In the genomic region with DNA sequence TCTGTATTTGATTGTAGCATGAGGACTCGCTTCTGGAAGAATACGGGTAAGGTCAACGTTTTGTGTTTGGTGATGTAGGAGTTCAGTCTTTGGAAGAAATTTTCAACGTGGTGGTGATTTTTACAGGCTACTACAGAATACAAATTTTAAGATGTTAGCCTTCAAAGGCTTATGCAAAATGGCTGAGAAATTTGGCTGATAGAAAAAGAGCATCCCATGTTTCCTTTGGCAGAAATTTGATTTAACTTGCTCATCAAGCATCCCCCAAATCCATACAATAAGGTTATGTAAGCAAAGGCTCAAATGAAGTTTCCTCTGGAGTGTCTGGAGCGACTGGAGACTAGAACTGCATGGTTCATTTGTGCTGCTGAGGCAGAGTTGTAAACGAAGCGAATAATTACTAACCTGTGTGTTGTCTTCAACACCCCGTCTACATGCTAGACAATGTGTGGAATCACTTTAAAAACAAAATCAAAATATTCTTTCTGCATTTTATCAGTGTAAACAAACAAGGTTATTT, we compare ENCODE assay signal across 8 mouse cellular contexts. TPM values are rescaled to one million over a fixed set of nuclear protein-coding genes. Genes with fewer than 3 reads are reported as not detected.
A peak's percentile ranks its signal among the peaks of the same experiment; 100 is the strongest.
DNase-seq lines count a peak whose midpoint lies in the region; ATAC-seq and TF ChIP-seq lines count a peak whose summit lies in the region.

No protein-coding gene starts in this region.

- WGBS in cerebellum, adult 2 months, result 10% methylated on average over 8 of the region's 8 CpGs
- 56% methylated on average over 8 of the region's 8 CpGs for WGBS in liver, embryonic 12.5 days (ENCODE audit: insufficient replicate concordance)

- no peaks in the 10 kb centered on the region; the same call in 1 of the 2 replicates for H3K4me1 ChIP-seq in cerebellum, adult 2 months (ENCODE audit: control insufficient read depth, insufficient read depth, low read length)
- H3K4me1 ChIP-seq in megakaryocyte, embryonic 14.5 days, result peaks cover 51% of the 10 kb centered on the region
- peaks cover 53% of the 10 kb centered on the region for H3K4me1 ChIP-seq in liver, embryonic 12.5 days

- H3K27ac ChIP-seq in cerebellum, adult 2 months (ENCODE audit: insufficient read depth, low read length), result no peak overlapping the region
- peak overlapping the region; percentile 40; the same call in 1 of the 2 replicates for H3K27ac ChIP-seq in liver, embryonic 12.5 days

- H3K36me3 ChIP-seq in megakaryocyte, embryonic 14.5 days (replicated peaks; ENCODE audit: low read length), result no peaks in the 10 kb centered on the region
- H3K36me3 ChIP-seq in liver, embryonic 12.5 days, result no peaks in the 10 kb centered on the region

- DNase-seq in cerebellum, adult 2 months, result no peak
- DNase-seq in urinary bladder, postnatal 36 days (ENCODE audit: low spot score in 2 of 2), result no peak
- no peak for DNase-seq in cerebellum, postnatal 4 days (ENCODE audit: low spot score in 2 of 2)
- no peak for DNase-seq in gastrocnemius, adult 8-10 months (ENCODE audit: low spot score in 2 of 2)

- H3K4me3 ChIP-seq in cerebellum, adult 2 months (replicated peaks; ENCODE audit: insufficient read depth, low read depth, low read length), result peak overlapping the region; percentile 91
- H3K4me3 ChIP-seq in megakaryocyte, embryonic 14.5 days (replicated peaks), result peak overlapping the region; percentile 98
- peak overlapping the region; percentile 76 for H3K4me3 ChIP-seq in liver, embryonic 12.5 days

- H3K27me3 ChIP-seq in cerebellum, adult 2 months (ENCODE audit: control insufficient read depth, insufficient read depth, low read length), result no peaks in the 10 kb centered on the region
- H3K27me3 ChIP-seq in megakaryocyte, embryonic 14.5 days (replicated peaks), result no peaks in the 10 kb centered on the region
- H3K27me3 ChIP-seq in liver, embryonic 12.5 days (replicated peaks), result no peaks in the 10 kb centered on the region

- peak overlapping the region; percentile 86 for H3K9ac ChIP-seq in liver, embryonic 12.5 days

- no peaks in the 10 kb centered on the region for H3K9me3 ChIP-seq in megakaryocyte, embryonic 14.5 days
- H3K9me3 ChIP-seq in liver, embryonic 12.5 days (replicated peaks), result no peaks in the 10 kb centered on the region

- H3K4me2 ChIP-seq in liver, embryonic 12.5 days, result peak overlapping the region; percentile 95

- ATAC-seq in cerebellum, adult (ENCODE audit: insufficient number of reproducible peaks, low FRiP score, low TSS enrichment), result no peak
- no peak for ATAC-seq in megakaryocyte, adult 5-6 weeks (ENCODE audit: poor library complexity, severe bottlenecking)
- no peak for ATAC-seq in liver, embryonic 12.5 days

- no peak for TF ChIP-seq CTCF in cerebellum, adult 2 months (IDR thresholded peaks at IDR 0.05; ENCODE audit: borderline replicate concordance, insufficient read depth, low read depth, low read length)

- no peak for TF ChIP-seq POLR2A in cerebellum, adult 2 months (IDR thresholded peaks at IDR 0.05; ENCODE audit: borderline replicate concordance, insufficient read depth, low read length)

RNA-seq across cellular contexts. Expression of gene 1190002N15Rik, which starts 1.5 kb away (rescaled TPM):
- 71.6 and 82.3 TPM in 2 replicates for polyA plus RNA-seq in cerebellum, adult 2 months (2012; rRNA removed)
- 3.2 and 11.3 TPM in 2 replicates for polyA plus RNA-seq in megakaryocyte, embryonic 14.5 days (2012; ENCODE audit: insufficient read depth, low replicate concordance)
- 15.1 and 23.4 TPM in 2 replicates for total RNA-seq in megakaryocyte, adult 5-6 weeks (2015)
- 16.9 and 17.2 TPM in 2 replicates for total RNA-seq in megakaryocyte, adult 5-6 weeks (2017)
- 13.8 and 14.5 TPM in 2 replicates for polyA plus RNA-seq in liver, embryonic 12.5 days (2016; fragmentation: Nextera tagmentation; extraction: Ambion mirVana)
- total RNA-seq in gastrocnemius, adult 8-10 months (2022), result 1 to 10 TPM; 2.5 to 3.0 (median 2.9) TPM
